Mouse (Mus musculus) CD4-positive, CD25-positive, alpha-beta regulatory T cell, adult 4 months (primary cell): ENCODE measurements around the gene Grik4. TPM values are rescaled to one million over a fixed set of nuclear protein-coding genes. Genes with fewer than 3 reads are reported as not detected.
"Not testable (repeated sequence)": the region's sequence is repeated elsewhere in the genome, so short reads cannot be mapped to it uniquely, and the experiment has no call there.

ENCODE experiments used
- ATAC-seq: one replicate; pipeline ENCODE4 v1.8.0; 2017
- polyA plus RNA-seq, 2 experiments: library from polyadenylated mRNA; unstranded; fragments of 100-300 nt; shearing (Covaris generic); gene quantifications; one replicate each; pipeline ENCODE4 v1.2.1; 2017

Gene Grik4
- polyA plus RNA-seq, result not detected

- no peak for ATAC-seq
Measured at GRCm38 (mm10) chr9:42943781-42944535, at the start of gene Grik4. Gene Grik4, minus strand, starts transcription at chr9:42944493.

GRCm38 (mm10) chr9:42993659-42994058, 49.4 kb upstream of the Grik4 start:
- no peak for ATAC-seq

DNA sequence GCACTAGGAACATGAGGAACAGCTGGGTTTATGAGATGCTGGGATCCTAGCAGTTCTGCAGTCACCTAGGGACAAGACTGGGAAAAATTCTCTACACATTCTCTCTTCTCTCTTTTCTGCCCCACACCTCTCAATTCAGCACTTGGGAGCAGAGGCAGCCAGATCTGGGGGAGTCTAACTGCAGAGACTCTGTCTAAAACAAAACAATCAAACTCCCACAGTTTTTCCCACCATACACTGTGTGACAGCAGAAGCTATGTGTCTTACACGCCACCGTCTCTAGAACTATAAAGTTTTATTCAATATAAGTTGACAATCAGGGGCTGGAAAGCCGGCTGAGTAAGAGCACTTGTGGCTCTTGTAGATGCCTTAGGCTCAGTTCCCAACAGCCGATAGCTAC, 43.7 kb upstream of the Grik4 start:
- ATAC-seq, result no peak

GRCm38 (mm10) chr9:42968894-42969521, 24.7 kb upstream of the Grik4 start:
- no peak for ATAC-seq

GRCm38 (mm10) chr9:42967731-42968130, 23.4 kb upstream of the Grik4 start:
- no peak for ATAC-seq

- ATAC-seq, result not testable (repeated sequence)
Measured at GRCm38 (mm10) chr9:42964809-42965208, 20.5 kb upstream of the Grik4 start.

- ATAC-seq, result no peak
Measured at GRCm38 (mm10) chr9:42964366-42964765, 20.1 kb upstream of the Grik4 start.

DNA sequence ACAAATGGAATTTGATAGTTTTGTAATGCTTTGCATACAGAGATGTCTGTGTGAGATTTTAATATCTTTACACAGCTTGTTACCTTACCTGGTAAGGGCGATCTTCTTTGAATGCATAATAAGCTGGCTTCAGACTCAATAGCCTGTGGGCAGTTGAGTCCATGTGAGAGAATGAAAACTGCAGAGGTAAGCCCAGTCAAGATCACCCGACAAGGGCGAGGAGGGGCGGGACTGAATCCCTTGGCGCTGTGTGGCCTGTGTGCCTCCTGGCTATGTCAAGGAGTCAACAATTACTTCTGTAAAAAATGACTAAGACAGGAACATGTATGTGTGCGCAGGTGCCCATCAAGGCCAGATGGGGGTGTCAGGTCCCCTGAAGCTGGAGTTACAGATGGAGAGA, 18.2 kb upstream of the Grik4 start:
- no peak for ATAC-seq

DNA sequence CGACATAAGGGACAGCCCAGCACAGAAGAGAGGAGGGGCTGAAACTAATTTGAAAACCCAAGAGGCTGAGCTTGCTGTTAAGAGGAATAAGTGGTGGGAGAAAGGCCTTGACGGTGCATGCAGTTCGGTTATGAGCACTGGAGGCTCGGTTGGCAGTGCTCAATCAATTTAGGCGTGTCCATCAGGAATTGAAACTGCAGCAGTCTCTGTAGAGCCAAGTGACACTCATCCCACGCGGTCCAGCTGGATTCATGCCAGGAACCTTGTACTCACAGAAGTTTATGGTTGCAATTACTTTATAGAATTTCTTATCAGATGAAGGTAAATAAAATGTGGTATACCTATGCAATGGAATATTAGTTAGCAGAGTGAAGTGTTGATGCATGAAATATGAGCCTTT, 14.1 kb upstream of the Grik4 start:
- ATAC-seq, result no peak

- no peak for ATAC-seq
Measured at GRCm38 (mm10) chr9:42948381-42948780, 4.1 kb upstream of the Grik4 start.

DNA sequence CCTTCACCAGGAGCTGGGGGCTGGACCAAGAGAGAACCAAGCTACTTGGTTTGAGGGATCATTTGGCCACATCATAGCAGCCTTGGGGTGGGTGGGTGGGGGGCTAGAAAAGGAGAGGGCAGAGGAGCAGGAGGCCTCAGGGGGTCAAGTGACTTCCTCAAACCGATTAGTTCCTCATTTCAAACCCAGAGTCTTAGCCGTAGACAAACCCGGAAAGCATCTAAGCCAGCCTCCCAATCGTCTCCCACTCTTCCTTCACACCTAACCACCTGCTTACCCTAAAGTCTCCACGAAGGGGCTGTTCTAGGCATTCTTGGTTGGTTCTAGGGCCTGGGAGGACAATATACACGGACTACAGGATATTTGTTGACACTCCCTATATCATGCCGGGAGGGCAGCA, 881 bp upstream of the Grik4 start:
- no peak for ATAC-seq

- no peak for ATAC-seq
Measured at GRCm38 (mm10) chr9:42944536-42945006, 278 bp upstream of the Grik4 start.

- ATAC-seq, result no peak
Measured at GRCm38 (mm10) chr9:42943057-42943529, 1.2 kb downstream of the Grik4 start.

GRCm38 (mm10) chr9:42942148-42942547, 2.1 kb downstream of the Grik4 start:
- no peak for ATAC-seq

DNA sequence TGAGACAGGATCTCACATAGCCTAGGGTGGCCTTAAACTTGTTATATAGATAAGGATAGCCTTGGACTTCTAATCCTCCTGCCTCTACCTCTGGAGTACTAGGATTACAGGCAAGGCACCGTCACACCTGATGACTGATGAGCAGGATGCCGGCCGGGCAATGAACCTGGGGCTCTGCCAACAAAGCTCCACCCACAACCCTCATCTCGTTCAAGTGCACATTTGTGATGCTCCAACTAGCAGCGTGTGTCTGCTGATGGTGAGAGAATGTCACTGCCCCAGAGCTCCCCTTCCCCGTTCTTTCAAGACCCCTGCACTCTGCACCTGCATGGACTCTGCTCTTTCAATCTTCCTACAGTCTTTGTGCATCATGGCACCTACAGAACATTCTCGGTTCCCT, 12.1 kb downstream of the Grik4 start:
- ATAC-seq, result no peak

GRCm38 (mm10) chr9:42927498-42927897, 16.8 kb downstream of the Grik4 start:
- no peak for ATAC-seq

DNA sequence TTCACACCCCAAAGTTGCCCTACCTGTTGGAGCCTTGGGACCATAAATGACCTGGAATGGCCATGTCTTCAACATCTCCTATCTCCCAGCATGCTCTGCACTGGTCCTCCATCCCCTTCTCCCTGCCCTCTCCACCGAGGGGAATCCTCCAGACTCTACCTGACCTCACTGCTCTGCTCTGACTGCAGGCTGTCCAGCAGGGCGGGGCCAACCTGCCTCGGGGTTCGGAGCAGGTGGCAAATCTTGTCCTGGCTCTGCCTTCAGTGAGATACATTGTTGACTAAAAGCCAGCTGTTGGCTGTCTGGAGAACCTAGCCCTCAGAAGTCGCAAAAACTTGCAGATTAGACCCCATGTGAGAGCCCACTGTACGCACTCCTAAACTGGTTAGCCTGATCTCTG, 17.7 kb downstream of the Grik4 start:
- ATAC-seq, result no peak

DNA sequence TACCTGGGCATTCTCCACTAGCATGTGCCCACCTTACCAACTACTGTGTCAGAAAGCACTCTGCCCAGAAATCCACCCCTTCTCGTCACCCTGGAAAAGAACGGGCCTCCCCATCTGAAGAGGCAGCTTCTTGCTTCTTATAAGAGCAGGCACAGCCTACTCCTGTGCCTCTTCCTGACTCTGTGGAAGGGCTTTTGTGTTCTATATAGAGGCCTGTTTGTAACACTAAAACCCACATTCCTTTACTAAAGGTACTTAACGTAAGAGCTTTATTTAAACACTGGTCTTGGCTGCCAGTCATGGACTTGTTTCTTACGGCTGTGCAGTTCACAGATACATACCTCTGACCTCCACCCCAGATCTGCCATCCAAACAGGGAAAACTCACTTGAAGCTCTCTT, 22.5 kb downstream of the Grik4 start:
- ATAC-seq, result no peak

DNA sequence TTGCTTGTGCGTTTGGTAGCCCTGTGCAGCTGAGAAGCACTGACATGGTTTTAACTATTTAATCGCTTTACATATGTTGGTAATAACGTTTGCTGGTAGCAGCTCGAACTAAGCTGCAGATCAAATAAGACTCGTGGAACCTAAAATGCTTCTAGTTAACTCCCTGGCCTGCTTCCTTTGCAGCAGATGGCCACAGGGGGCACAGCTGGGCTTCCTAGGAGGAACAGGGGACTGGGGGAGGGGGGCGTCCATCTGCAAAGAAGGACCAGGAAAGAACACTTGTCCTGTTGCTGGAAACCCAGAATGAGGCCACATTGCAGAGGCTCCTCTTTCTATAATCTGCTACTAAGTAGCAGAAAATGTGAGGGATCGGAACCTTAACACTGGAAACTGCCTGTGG, 24.1 kb downstream of the Grik4 start:
- ATAC-seq, result no peak

DNA sequence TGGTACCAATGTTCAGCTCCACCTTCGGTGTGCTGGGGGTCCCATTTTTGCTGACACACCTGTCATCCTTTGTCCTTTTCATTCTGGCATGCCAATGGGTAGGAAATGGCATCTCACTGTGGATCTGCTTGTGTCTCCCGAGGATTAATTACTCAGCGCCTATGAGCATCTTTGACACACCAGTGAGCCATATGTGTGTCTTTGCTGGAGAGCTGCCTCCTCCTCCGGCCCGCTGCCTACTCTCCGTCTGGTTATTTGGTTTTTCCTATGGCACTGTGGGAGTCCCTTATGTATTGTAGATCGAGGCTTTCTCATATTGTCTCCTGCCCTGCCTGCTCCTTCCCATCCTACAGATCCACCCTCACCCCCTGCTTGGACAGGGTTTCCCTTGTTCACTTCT, 26.4 kb downstream of the Grik4 start:
- ATAC-seq, result no peak

DNA sequence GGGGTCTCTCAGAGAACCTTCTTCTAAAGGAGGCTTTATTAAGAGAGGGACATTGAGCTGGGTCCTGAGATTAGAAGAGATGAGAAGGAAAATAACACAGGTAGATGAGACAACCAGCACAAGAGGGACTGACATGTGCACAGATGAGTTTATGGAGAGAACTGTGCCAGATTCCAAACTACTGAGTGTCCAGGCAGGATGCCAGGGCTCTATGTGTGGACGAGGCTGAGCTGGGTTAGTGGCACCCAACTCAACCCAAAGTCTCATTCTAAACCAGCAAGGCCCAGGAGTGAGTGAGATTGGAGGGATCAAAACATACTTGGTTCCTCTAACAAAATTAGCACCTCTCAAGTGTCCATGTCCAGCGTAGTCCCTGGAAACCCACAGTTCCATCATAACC, 31.1 kb downstream of the Grik4 start:
- ATAC-seq, result no peak

DNA sequence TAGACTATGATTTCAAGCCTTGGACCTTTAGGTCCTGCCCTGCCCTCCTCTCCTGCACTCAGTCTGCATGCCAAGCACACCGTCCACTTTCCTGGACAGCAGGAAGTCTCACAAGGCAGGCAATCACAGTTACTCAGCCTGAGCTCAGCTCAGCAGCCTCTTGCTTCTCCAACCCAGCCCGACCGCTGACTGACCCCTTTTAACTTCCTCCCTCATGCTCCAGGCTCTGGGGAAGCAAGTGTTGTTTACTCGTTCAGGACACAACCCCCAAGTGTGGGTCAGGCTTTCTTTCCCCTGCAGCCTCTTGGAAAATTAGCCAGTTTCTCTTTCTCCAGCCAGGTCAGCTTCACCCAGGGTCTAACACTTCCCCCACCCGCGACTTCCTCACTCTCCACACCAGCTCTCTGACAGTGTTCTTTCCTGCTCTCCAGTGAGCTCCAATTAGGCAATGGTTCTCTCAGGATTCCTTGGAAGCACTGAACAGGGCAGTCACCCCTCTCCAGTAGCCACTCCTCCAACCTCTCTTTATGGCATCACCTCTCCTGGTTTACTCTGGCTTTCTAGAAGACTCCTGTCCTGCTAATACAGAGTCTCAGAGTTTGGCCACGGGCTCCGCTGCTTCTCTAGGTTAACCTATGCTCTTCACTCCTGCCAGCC, 35.5 kb downstream of the Grik4 start:
- no peak for ATAC-seq

DNA sequence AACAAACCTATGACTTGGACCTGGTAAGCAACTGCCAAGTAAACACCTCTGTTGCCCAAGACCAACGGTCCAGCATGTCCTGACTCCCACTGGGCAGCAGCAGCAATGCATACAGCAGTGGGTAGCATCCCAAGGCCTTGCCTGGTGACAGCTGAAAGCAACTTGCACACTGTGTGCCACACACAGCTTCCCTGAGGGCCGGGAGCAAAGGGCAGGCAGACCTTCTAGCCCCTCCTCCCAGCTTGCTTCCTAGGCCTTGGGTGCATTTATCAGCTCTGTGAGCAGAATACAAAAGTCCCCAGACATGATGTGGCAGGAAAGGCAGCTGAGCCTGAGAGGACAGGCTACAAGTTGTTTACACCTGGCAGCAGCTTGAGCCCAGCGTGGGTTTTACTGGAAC, 37.3 kb downstream of the Grik4 start:
- ATAC-seq, result no peak

DNA sequence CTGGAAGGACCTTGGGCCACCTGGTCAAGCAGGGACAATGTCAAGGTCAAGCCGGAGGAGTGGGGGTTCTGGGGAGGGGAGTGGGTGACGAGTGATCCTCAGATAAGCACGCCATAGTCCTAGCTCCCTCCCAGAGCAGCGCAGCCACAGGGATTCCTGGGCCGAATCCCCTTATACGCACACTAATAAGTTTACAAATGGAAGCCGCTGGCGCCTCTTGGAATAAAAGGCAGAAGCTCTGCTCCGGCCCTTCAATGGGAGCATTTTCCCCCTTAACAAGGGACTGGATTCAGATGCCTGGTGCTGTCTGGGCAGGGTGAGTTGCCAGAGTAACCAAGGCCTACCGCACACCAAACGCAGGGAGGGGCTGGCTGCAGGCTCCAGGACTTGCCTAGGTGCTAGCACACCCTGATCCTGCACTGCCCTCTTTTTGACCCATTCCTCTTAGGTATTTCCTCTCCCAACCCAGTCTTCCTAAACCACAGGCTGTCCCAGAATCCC, 46.2 kb downstream of the Grik4 start:
- no peak for ATAC-seq
